Comparison of ENCODE assay signal across 11 mouse cellular contexts in the genomic region with DNA sequence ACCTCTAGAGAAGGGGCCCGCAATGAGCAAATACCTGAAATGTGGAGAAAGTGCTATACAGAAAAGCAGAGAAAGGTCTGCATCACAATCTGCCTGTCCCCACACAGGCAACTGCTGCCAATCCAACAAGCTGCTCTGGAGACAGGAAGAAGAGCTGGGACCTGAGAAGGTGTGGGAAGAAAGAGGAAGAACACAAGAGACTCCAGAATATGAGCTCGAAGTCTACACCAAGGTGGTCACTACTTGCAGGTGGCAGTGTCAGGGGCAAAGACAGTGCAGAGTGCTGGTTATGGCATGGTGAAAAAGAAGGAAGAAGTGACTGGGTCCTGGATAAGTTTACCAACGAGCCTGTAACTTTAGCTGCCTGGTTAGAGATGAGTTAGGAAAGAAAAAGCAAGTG.
"Had no signal": no experiment of that assay in that cellular context is flagged by ENCODE, and none has a peak within 500 bp of the region (broad histone marks: within the 10 kb centered on the region; RNA-seq: fewer than 3 reads in every experiment).

No protein-coding gene starts in this region.

- H3K4me2 ChIP-seq: limb, embryonic 15.5 days; midbrain, embryonic 12.5 days had no signal

- H3K4me3 ChIP-seq: limb, embryonic 15.5 days; megakaryocyte, embryonic 14.5 days; midbrain, embryonic 12.5 days had no signal

- H3K27me3 ChIP-seq: limb, embryonic 15.5 days; megakaryocyte, embryonic 14.5 days; midbrain, embryonic 12.5 days had no signal

- H3K36me3 ChIP-seq: limb, embryonic 15.5 days; midbrain, embryonic 12.5 days had no signal

- DNase-seq: kidney, adult 11 months; kidney, postnatal 10 days; kidney, postnatal 4 days; lung, adult 18-20 months; right cerebral cortex, postnatal 14 days; thymus, postnatal 36 days had no signal

- H3K9ac ChIP-seq: limb, embryonic 15.5 days; liver, embryonic 14.5 days; midbrain, embryonic 12.5 days had no signal

- H3K4me1 ChIP-seq: limb, embryonic 15.5 days; midbrain, embryonic 12.5 days had no signal

- H3K9me3 ChIP-seq: limb, embryonic 15.5 days; midbrain, embryonic 12.5 days had no signal

- ATAC-seq: midbrain, embryonic 16.5 days had no signal

- H3K27ac ChIP-seq: limb, embryonic 15.5 days; liver, embryonic 14.5 days; midbrain, embryonic 12.5 days had no signal
